Mouse (Mus musculus) embryonic fibroblast, embryonic 13.5 days (primary cell): Measurements from ENCODE around the gene Atp8a2.

Source experiments
- CTCF ChIP-seq: IDR thresholded peaks from 2 replicates; pipeline ENCODE4 v1.5.1; 2011; ENCODE audit warnings: mild to moderate bottlenecking, control low read depth, low read length, moderate library complexity, borderline replicate concordance; ENCODE audit not compliant: insufficient read depth
- POLR2A ChIP-seq: IDR thresholded peaks from 2 replicates; pipeline ENCODE4 v1.6.1; 2011; ENCODE audit warnings: low read depth, mild to moderate bottlenecking, control low read depth, low read length, moderate library complexity

- TF ChIP-seq CTCF = no peak
- no peak for TF ChIP-seq POLR2A
Observed at GRCm38 (mm10) chr14:59705326-59706058, 491.5 kb downstream of the Atp8a2 start.
